Mouse (Mus musculus): ENCODE data around the gene 9130213A22Rik.
A peak's percentile ranks its signal among the peaks of the same experiment; 100 is the strongest.

The 9130213A22Rik gene

DNA sequence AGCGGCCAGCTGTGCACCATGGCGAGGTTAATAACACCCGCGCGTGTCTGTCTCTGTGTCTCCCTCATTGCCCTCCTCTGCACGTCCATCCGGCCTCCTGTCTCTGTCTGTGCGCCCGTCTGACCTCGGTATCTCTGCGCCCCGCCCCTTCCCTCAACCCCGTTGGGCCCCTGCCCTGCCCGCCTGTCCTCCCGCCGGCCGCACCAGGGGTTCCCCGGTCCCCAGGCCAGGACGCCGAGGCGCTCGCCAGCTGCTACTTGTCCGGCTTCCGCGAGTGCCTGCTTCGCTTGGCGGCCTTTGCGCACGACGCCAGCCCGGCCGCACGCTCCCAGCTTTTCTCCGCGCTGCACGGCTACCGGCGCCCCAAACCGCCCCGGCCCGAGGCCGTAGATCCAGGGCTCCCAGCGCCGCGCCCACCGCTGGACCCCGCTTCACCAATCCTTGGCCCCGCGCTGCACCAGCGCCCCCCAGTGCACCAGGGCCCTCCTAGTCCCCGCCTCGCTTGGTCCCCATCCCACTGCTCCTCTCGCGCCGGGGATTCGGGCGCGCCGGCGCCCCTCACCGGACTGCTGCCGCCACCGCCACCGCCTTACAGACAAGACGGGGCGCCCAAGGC, at the start of gene 9130213A22Rik:
9130213A22Rik (minus strand) TSS at position 254 of the 616 bp plus-strand sequence.
- peak; percentile 96 for DNase-seq

DNA sequence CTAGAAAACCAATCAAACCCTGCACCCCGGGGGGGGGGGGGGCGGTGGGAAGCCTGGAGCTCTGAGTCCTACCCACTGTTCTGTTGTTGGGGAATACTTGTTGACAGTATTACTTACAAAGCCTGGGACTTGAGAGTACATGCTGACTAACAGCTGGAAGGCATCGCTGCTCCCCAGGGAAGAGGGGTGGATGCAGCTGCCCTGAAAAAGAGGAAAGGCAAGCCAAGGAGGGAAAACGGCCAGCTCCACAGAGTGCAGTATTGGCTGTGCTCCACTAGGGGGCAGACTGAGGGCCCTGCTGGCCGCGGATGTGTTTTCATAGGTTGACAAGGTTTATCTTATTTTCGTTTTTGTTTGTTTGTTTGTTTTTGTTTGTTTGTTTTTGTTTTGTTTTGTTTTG, 49.2 kb upstream of the 9130213A22Rik start:
- peak; percentile 83 for DNase-seq

DNA sequence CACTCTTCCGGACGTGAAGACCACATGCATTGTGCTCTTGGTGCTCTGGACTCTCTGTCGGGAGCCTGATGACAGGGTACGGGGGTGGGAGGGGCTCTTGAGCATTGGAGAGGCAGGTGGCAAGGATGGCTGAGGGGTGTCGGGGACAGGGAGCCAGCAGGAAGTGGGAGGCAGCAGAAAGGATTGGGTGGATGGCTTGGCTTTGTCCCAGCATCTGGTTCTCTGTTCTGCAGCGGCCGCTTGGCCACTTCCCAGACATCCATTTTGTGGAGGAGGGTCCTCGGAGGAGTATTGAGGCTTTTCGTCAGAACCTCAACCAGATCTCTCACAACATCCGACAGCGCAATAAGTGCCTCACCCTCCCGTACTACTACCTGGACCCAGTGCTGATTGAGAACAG, 46.9 kb upstream of the 9130213A22Rik start:
- DNase-seq: no peak

DNA sequence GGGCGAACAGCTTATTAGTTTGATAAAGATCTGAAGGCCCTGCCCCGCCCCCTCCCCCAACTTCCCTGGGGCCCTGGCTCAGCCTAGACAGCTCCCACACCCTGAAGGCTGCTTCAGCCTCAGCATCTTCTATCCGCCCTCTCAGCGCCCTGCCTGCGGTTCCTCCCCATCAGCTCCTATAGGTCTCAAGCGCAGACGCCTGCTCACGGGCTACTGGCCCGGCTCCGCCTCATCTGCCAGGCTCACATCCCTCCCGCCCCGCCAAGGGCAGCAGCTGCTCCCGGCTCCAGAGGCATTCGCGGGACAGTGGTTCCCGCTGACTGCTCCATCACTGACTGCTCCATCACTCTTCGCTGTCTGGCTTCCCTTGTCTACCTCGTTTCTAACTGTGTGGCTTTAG, 34.4 kb upstream of the 9130213A22Rik start, which contains the start of gene Alox12b:
Alox12b (plus strand) TSS at position 190 of the 400 bp plus-strand sequence.
- DNase-seq: no peak

DNA sequence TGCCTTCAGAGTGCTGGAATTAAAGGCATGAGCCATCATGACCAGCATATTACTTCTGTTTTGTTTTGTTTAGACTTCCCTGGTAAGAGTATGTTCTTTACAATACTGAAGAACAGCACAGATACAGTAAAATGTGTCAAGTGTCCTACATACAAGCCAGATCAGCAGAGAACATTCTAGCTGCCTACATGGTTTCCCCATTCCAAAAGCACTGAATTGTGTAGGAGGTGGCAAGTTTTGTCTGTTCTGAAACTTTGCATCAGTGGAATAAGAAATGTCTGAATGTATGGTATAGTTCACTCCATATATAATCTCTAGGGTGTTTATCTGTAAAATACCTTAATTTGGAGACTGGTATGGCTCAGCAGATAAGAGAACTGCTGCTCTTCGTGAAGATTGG, 33.0 kb upstream of the 9130213A22Rik start:
- no peak for DNase-seq

DNA sequence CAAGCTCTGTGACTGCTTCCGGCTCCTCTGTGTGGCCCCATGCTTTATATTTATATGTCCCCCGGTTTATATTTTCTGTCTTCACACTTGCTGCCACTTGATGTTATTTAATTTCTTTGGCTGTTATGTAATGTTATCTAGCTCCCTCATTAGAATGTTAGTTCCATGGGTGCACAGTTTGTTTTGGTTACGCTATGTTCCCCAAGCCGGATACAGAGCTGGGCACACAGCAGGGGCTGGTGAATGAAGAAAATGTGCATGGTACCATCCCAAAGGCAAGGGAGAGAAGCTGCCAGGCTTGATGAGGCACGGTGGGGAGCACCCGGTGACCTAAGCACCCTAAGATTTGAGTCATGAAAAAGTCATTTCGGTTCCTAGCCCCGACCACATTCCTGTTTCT, 31.4 kb upstream of the 9130213A22Rik start:
- no peak for DNase-seq

DNA sequence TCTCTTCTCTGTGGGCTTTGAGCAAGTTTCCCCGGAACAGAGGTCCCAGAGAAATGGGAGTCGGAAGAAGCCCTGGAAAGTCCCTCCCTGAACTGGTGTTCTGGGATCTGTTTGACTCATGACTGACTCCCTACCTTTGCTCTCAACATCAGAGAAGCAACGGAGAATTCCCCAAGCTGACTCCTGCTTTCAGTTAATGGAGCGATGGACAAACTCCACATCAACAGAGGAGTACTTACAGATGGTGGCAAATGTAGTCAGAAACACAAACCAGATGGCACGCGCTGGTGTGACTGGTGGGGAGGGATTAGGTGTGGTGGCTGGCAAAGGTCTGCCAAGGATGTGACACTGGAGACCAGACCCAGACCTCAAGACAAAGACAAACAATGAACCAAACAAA, 28.6 kb upstream of the 9130213A22Rik start:
- DNase-seq: no peak

DNA sequence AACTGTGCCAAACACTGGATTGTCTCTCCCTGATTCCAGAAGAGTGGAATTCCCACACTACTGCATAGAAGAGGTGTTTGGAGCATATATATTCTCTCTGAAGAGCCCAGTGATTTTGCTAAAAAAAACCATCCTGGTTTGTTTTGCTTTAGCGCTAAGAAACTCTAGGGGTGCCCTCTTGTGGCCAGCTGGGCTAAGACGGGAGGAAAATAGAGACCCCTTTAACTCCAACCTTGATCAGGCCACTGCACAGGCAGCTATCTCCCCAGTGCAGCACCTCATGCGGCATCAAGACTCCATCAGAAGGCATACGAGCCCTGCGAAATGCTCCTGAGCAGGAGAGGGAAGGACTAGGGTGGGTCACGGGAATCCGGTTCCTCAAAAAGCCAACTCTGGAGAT, 28.1 kb upstream of the 9130213A22Rik start:
- DNase-seq: peak; percentile 88

DNA sequence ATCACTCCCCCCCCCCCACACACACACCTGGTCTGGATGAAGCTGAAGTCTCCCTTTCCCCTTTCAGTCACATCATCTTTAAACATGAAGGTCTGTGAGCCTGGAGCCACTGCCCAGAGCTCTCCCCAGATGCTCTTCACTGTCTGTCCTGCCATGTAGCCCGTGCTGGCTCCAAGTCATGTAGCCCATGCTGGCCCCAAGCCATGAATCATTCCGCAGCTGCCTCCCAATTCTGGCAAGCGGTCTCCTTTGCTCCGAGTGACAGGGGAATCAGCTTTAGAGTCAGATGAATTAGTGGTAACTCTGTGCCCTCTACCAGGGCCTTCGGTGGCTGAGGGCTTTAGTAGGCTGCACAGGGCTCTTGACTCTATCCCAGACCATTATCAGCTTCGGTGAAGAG, 27.3 kb upstream of the 9130213A22Rik start:
- no peak for DNase-seq

DNA sequence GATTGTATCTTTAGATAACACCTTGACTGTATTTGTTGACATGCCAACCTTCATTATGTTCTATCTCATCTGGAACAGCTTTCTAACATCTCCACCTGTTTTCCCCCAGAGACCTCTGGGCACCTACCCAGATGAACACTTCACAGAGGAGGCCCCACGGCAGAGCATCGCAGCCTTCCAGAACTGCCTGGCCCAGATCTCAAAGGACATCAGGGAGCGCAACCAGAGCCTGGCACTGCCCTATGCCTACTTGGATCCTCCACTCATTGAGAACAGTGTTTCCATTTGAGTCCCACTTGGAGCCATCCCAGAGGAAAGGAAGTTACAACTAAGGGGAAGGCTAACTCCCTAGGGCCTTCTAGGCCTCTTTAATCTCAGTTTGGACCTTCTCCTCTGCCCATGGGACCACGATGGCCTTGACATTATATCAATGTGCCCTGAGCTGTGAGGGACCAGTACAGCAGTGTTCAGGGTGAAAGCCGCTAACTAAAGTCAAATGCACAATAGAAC, 26.1 kb upstream of the 9130213A22Rik start:
- no peak for DNase-seq

DNA sequence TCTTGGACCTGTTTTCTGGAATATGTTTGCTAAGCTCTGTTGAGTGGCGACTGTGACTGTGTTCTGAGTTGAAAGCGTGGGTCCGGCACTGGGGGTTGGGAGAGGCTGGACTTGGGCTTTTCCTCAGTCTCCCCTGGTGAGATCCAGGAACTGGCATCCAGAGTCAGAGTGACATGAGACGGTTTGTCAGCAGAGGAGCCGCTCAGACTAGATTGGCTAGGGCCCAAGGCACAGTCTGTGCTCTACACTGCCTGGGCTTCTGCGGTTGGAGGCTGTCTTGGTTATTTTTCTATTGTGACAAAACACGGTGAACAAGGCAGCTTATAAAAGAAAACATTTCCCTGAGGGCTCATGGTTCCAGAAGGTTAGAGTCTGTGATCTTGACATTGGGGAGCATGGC, 25.2 kb upstream of the 9130213A22Rik start:
- DNase-seq: no peak

DNA sequence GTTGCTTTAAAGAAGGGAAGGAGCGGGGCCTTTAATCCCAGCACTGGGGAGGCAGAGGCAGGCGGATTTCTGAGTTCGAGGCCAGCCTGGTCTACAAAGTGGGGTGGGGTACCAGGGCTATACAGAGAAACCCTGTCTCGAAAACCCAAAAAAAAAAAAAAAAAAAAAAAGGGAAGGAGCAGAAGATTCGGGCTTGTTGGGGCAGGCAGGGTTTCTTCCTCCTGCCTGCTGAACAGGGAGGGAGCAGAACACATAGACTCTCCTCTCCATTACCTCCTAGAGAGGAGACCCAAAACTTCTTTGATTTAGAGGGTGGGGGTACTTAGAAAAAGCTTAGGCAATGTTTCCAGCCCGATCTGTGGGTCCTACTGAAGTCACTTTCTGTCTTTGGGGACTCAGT, 13.0 kb upstream of the 9130213A22Rik start:
- no peak for DNase-seq

DNA sequence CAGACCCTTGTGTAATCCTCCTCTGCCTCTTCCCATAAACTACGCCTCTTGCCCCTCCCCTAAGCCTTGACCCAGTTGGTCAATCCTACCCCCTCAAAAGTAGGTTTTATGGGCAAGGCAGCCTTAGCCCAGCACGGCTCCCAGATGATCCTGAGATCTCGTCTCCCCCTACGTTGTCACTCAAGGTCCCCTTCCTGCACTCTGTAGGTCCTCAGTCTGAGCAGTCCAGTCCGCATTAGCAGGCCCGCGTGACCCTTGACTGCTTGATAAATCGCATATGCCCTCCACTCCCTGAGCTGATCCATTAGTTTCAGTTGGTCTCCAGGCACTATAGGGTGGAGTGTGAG, 12.2 kb upstream of the 9130213A22Rik start:
- DNase-seq: no peak

DNA sequence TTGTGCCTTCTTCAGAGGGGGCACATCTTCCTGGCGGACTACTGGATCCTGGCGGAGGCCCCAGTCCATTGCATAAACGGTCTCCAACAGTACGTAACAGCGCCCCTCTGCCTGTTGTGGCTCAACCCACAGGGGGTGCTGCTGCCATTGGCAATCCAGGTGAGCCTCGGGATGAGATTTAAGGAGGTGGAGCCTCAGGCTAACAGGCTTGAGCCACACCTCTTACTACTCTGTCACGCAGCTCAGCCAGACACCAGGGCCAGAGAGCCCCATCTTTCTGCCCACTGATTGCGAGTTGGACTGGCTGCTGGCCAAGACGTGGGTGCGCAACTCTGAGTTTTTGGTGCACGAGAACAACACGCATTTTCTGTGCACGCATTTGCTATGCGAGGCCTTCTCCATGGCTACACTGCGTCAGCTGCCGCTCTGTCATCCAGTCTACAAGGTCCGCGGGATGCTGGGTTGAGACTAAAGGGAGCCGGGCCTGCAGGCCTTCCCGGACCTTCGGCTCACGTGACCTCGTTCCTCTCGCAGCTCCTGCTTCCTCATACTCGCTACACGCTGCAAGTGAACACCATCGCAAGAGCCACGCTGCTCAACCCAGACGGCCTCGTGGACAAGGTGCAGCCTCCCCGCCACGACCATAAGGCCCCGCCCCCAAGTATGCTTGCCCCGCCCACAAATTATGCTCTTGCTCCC, 11.7 kb upstream of the 9130213A22Rik start:
- DNase-seq: peak; percentile 79

DNA sequence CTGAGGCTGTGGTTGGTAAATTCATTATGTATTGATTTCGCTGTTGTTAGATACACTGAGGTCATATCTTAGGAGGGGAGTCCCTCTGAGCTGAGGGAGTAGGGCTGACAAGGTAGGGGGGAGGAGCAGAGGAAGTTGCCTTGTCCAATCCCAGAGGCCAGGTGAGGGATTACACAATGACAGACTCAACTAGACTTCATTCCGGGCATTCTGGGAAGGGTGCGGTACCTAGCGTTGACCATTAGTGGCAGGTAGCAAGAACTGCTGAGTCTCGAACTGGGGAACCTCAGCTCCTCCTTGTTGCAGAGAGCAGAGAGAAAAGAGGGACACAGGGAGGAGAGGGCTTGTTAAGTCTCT, 11.2 kb upstream of the 9130213A22Rik start:
- DNase-seq: no peak

DNA sequence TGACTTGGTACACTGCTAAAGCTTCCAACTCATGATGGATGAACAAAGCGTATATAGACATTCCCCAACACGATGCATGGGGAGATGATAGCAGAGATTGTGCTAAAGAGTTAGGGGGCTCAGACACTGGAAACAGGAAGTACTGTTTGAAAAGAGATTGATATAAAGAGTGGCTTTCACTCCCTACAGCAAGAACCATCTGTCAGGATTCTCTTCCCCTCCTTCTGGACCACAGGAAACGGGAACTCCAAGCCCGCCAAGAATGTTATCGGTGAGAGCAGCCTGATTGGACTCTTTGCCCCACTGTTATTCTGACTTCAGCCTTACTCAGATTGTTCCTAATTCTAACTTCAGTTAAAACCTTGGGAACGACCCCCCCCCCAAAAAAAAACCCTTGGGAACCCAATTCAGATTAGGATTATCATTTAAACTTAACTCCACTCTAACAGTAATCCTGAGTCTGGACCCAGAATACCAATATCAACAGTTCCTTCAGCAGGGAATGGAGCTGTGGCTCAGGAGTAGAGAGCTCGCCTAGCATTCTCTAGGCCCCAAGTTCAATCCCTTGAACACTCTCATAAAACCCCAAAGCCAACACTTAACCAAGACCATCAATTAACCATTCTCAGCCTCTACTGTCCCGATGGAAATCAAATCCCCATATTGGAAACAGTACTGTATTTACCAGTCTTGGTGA, 6.2 kb upstream of the 9130213A22Rik start:
- DNase-seq: no peak

DNA sequence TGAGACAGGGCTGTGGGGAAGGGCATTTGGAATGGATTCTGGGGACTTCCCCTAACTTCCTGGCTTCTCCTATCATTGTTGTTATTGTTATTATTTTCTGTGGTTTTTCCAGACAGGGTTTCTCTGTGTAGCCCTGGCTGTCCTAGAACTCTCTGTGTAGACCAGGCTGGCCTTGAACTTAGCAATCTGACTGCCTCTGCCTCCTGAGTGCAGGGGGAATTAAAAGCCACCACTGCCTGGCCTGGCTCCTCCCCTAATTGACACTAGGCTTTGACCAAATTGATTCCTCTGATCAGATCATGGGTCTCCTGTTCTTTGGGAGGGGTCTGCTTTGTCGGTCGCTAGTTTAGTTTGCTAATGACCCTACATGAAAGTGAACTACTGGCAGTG, 4.3 kb upstream of the 9130213A22Rik start:
- no peak for DNase-seq

DNA sequence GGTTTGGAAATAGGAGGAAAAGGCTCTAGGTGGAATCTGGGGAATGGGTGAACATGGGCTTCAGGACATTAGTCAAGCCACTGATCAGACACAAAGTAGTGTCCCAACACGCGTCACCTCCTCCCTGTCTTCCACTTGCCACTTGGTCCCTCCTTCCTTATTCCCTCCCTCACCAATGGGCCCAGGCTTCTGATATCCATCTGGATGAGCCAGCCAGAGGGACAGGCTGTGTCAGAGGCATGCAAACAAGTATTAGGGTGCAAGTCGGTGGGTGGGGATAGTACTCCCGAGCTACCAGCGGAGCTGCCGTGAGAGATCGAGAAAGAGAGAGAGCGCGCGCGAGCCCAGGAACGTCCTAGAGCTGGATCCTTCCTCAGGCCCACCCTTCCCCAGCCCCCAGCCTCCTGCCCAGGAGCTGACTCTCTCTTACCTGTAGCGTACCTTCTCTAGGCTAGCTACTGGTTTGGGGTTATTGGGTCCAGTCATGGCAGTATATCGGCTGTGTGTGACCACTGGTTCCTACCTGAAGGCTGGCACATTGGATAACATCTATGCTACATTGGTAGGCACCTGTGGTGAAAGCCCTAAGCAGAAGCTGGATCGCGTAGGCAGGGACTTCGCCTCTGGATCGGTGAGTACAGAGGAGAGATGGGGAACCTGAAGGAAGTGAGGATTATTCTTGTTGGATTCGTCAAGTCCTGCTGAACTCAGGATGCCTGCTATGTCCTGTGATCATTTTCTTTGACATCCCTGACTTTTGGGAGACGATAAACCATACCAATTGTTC, 3.7 kb upstream of the 9130213A22Rik start:
- DNase-seq: peak; percentile 25

DNA sequence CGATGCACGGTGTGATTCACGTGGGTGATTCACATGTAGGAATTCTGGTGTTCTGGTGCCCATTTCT, 3.3 kb upstream of the 9130213A22Rik start, which contains the start of gene Aloxe3:
Aloxe3 (plus strand) TSS at position 45 of the 67 bp plus-strand sequence.
- no peak for DNase-seq

DNA sequence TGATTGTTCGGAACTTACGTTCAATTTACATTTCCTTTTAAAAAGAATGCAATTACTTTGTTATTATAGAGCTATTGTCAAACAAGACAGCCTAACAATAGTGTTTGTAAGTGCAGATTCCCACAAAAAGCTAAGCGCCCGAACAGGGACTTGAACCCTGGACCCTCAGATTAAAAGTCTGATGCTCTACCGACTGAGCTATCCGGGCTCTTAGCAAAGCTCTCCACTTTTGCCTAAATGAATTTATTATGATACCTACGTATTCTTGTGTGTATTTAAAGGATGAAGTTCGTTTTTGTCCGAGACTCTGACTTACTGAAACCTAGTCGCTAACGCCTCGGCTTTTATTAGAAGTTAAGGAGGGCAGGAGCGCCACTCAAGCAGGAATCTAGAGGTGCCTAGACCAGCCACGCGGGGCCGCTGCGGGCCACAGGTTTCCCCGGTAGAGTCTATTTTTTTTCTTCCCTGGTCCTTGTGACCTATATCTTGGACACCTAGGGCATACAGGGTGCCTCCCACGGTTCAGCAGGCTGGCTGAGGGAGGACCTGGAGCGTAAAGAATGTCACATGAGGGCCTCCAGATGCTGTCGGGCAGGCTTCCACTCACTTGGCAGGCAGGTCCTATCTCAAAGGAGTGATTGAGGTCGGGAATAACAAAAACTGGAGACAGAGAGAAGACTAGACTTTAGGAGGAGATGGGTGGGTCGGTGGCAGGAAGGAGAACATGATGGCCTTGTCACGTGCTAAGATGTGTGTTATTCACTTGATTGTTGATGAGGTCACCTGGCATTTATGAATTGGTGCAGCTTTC, 2.9 kb upstream of the 9130213A22Rik start:
- peak; percentile 87 for DNase-seq

DNA sequence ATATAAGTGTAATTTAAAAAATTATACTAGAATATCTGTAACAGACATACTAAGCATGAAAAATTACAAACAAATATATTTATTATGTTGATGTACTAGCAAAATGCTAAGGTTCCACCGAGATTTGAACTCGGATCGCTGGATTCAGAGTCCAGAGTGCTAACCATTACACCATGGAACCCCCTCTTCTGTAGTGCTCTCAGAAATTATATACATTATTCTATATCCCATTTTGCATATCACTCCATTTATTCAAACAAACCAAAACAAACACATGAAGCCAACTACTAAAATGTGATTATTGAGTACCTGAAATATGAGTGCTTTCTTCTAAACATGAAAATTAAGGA, 2.1 kb upstream of the 9130213A22Rik start:
- peak; percentile 80 for DNase-seq

DNA sequence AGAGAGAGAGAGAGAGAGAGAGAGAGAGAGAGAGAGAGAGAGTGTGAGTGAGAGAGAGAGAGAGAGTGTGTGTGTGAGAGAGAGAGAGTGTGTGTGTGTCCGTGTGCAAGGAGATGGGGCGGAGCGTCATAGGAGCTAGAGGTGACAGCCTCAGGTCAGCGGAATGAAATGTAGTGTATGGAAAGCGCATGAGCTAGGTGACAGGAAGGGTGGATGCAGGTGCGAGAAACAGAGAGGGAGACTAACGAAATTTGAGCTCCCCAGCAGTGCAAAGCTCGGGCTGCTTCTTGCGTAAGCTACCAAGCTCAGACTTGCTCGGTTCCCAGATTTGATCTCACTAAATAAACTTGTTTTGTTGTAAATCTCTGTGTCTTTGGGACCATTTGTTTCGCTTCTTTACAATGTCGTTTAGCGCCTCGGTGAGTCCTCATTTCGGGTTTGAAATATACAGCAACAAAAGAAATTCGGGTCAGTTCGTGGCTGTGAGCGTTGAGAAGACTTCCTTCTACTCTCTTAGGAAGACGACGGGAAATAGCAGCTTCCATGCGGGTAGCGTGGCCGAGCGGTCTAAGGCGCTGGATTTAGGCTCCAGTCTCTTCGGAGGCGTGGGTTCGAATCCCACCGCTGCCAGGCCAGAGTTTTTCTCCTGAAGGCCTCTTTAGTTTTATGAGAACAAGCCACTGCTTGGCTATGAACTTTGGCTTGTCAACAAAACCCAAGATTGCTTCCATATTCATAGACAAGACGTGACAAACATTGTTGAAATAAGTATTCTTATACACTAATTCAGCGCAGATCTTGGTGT, 1.5 kb upstream of the 9130213A22Rik start:
- DNase-seq: peak; percentile 91
